Mouse (Mus musculus): ENCODE data around the gene Gm21977.
"Not testable (repeated sequence)": the region's sequence is repeated elsewhere in the genome, so short reads cannot be mapped to it uniquely, and the experiment has no call there.

Gm21977 gene

GRCm38 (mm10) chr14:42853377-42853776 is at the start of gene Gm21977:
Gm21977 (minus strand) TSS chr14:42853477.
- DNase-seq (ENCODE audit: low read depth, low spot score) = not testable (repeated sequence)

Data from ZHBTc4 (cell line).